Mouse (Mus musculus) forebrain, embryonic 13.5 days (tissue): ENCODE measurements around the gene Trp53i11. TPM values are rescaled to one million over a fixed set of nuclear protein-coding genes. Genes with fewer than 3 reads are reported as not detected.

Experiments used
- polyA plus RNA-seq: library from polyadenylated mRNA; unstranded; fragments of >200 nt; fragmentation: Nextera tagmentation; extraction: Ambion mirVana; gene quantifications from 2 replicates; pipeline ENCODE4 v1.2.1, GENCODE M21; 2015

The Trp53i11 gene
- polyA plus RNA-seq, 1 experiment from 2014 or later: 84.5 TPM

Other genes starting within 250 kb of the Trp53i11 start
- gene Prdm11, start 141.4 kb upstream of the Trp53i11 start, polyA plus RNA-seq: 1.4 and 1.9 TPM in 2 replicates
- gene Tspan18, start 147.0 kb downstream of the Trp53i11 start, polyA plus RNA-seq: 22.2 and 26.5 TPM in 2 replicates